Mouse (Mus musculus): ENCODE data around the gene Rnf4.

Gene Rnf4

DNA sequence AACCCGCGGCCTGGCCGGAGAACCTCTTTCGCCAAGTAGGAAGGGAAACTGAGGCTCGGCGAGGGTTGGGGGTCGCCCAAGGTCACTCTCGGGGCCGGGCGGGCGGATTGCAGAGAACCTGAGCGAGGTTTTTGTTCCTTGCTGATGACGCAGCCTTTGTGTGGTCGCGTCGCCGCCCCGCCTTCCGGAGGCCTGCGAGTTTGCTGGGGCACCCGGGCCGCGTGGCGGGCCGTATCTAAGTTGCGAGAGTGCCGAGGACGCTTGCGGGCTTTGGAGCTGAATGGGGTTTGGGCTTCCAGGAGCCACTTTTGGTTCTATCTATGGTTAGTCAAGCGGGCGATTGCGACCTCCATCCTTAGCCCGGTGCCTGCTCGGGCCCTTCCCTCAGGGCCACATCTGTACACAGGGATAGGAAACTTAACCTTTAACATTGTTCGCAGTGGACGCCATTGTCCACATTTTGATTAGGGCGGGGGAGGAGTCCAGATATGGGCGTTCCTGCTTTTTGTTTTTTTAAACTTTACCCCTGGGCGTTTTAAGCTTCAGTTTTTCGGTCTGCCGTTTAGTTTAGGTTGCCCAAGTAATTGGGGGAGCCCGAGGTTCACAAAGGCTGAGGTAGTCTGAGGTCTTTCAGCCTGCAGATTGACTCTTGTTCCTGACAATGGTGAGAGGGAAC, 824 bp downstream of the Rnf4 start:
- peak; percentile 6 to 26 for DNase-seq (ENCODE audit: low spot score in 2 of 2)

DNA sequence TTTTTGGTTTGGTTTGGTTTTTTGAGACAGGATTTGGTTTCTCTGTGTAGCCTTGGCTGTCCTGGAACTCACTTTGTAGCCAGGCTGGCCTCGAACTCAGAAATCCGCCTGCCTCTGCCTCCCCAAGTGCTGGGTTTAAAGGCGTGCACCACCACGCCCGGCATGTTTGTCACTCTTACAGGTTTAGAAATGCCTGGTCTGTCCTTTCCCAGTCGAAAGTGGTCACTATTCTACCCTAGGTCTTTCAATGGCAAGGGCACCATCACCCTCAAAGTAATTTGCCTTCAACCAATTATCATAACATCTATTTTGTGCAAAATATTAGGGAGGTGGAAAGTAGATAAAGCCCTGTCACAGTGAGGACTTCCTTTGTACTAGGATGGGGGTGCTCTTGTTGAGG, 4.2 kb downstream of the Rnf4 start:
- no peak for DNase-seq (ENCODE audit: low spot score in 2 of 2)

DNA sequence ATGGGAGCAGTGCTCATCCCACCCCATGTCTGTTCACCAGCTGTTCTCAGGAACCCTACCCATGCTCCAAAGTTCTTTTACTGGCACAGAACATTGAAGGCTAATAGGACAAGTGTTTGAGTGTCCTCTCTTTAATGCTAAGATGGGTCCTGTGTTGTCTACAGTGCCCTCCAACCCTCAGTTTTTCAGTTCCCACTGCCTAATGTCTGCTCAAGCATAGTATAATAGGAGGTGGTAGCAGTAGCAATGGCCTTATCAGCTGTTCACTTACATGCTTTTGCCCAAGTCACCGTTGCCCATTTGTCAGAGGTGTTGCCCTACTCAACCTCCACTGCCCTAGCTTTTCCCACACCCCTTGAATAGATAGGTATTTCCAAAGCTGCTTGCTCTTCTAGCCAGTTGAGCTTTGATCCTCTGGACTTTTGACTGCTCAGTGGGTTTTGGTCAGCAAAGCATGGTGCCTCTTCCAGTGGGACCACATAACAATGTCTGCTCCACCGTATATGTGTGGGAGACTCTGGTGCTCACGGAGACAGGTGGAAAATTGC, 16.1 kb downstream of the Rnf4 start:
- DNase-seq (ENCODE audit: low spot score in 2 of 2), result no peak

DNA sequence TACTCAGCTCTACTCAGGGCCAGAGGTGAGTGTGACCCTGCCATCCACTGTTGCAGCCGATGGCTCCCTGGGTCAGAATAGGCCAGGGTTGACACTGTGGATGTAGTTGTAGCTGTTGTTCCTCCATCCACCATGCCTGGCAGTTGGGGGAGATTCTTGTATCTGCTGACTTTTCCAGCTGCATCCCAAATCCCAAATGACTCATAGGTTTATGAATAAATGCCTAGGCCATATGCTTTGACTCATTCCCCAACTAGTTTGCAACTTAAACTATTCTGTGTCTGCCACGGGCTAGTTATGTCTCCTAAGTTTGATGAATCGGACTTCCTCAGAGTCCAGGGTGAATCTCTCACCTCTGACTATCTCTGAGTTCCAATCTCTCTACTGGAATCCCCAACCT, 24.2 kb downstream of the Rnf4 start:
- DNase-seq (ENCODE audit: low spot score in 2 of 2), result no peak

DNA sequence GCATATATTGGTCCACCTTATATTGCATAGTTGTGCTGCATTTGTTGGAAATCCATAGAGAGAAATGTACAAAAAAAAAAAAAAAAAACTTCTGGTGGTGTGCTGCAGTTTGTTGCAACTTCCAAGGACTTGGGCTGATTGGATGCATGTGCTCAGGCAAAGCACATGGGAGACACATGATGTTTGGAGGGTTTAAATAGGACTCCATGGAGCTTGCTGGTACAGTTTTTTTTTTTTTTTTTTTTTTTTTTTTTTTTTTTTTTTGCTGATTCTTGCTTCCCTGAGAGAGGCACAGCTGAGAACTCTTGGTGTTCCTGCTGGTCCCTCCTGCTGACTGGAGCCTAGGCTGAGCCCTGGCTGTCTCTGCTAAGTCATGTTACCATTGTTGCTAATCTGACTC, 27.0 kb downstream of the Rnf4 start:
- no peak for DNase-seq (ENCODE audit: low spot score in 2 of 2)

DNA sequence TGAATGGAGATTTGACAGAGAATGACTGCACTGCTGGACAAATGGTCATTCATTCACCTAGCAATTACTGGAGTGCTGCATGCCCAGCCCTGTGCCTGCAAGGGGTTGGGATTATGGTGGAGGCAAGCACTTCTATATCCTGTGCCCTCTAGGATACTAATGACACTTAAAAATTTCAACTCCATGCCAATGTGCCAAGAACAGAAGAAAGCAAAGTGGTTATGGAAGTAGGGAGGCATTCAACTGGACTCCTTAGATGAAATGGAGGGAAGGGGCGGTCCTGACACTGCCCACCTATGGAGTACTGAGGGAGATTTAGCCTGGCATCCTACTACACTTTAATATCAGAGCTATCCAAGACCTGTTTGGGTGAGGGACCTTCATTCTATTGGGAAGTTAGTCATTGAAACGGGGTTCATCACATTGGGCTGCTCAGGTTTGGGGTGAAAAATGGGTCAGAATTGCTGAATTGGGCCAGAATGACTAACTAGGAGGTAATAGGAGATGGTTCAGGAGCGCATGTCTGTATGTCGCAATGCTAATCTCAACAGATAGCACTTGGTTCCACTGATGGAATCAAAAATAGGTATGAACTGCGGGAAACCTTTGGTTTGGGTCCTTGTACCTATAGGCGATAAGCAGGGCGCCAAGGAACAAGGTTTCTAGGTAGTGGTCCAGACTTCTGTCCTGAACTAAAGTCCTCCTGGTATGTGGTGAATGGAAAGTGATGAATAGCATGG, 32.6 kb downstream of the Rnf4 start:
- peak in 1 of 2 experiments; percentile 3 for DNase-seq (ENCODE audit: low spot score in 2 of 2)

DNA sequence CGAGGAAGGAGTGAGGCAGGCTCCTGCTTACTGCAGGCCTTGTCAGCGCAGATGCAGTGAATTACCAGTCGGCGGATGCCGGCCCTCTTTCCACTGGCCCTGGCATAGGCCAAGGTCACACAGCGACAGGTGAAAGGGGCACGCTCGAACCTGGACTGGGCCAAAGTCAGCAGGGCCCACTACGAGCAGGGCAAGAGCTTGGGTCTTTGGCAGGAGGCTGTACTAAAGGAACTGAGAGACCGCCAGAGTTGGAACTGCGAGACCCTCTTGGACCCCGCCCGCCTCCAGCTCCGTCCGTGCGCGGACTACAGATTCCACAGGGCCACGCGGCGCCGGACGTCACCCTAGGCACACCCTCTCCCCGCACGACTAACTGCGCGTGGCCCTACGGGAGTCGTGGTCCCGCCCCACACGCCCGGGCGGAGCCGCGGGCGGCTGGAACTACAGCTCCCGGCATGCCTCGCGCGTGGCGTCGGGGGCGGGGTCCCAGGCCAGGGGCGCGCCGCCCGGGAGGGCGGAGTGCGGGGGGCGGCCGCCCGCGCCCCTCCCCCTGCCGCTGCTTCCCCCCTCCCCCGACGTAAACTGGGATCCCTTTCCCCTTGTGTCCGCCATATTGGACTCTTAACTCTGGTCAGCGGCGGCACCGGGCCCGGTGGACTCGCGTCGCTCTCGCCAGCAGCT, 33.4 kb downstream of the Rnf4 start, which contains the start of gene Fam193a:
Gene Fam193a, plus strand, starts transcription at position 593 of the 681 bp plus-strand sequence.
- peak; percentile 96 to 97 for DNase-seq (ENCODE audit: low spot score in 2 of 2)

DNA sequence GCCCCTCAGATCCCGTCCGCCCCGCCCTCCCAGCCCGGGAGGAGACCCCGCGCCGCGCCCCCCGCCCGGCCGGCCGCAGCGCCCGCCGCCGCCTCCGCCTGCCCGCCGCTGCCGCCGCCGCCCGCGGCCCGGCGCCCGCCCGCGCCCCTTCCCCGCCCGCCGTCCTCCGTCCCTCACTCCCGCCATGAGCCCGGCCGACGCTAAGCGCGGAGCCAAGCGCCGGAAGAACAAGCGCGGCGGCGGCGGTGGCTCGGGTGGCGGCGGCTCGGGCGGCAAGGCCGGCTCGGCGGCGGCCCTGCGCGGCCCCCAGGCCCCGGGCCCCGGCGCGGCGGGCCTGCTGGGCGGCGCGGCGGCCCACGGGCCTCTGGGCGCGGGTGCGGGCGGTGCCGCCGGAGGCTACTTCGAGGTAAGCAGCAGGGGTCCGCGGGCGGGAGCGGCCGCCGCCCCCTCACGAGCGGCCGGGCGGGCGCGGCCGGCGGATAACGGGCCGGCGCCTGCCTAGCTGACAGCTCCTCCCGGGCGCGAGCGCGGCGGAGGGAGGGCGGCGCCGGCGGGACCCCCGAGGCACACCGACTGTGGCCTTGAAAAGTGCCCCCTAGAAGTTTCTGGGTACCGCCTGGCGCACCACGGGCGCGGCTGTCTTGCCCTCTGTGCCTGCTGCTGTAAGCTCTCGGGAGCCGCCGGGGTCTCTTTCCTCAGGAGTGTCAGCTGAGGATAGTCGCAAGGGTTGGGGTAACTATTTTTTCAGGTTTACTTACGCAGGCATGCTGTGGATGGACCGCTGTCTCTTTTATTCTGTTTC, 34.1 kb downstream of the Rnf4 start:
- peak; percentile 10 to 16 for DNase-seq (ENCODE audit: low spot score in 2 of 2)

DNA sequence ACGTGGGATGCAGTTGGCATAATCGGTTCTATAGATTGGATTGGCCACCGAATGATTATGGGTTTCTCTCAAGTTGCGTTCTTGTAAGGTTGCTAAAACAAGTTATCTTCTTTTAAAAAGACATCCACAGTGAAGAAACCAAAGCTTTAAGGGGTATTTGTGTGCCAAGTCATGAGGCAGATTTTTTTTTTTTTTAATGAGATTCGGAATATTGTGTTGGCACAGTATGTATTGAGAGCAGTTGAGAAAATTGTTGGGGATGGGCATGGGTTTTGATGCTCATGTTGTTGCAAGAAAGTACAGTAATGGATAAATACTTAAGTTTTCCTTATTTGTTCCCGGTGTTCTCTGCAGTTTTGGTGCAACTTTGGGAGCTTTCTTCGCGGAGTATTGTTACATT, 34.8 kb downstream of the Rnf4 start:
- DNase-seq (ENCODE audit: low spot score in 2 of 2), result no peak

DNA sequence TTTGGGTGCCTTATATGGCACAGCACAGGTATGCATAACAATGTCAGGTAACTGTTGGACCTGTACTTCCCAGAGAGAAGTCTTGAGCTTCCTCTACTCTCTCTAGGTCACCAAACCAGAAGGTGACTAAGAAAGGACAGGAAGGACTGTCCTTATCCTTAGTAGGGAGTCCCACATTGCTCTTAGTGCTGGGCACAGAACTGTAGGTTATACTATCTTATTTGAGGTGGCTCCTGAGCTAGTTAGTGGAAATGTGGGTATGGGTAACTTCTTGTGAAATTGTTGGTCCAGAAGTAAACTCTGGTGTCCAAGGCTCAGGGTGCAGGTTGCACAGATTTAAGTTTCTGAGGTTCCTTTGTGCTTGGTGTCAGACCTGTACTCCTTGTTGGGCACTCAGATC, 36.1 kb downstream of the Rnf4 start:
- DNase-seq (ENCODE audit: low spot score in 2 of 2), result no peak

DNA sequence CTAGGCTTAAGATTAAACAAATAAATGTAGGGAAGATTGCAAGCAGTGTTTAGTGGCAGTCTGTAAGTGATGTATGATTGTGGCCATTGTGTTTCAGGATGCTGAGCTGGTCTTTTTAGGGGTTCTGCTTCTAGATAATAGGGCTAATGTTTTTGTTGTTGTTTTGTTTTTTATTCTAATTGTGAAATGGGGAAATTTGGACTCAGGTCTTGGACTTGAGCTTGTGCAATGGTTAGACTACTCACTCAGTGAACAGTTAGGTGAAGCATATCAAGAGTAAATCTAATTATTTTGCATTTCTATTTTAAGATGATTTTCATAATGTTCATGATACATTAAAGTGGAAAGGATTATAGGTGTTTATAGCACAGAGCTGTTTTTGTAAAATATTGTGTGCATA, 36.5 kb downstream of the Rnf4 start:
- no peak for DNase-seq (ENCODE audit: low spot score in 2 of 2)

DNA sequence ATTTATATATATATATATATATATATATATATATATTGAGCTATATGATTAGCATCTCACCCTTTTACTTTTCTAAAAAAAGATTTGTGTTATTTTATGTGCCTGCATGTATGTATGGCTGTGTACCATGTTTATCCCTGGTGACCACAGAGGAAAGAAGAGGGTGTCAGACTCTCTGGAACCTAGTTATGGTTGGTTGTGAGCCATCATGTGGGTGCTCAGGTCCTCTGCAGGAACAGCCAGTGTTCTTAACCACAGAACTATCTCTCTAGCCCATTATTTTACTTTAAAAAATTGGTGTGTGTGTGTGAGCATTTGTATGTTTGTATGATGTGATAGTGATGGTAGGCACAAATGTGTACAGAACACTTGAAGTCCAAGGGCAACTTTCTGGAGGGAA, 42.7 kb downstream of the Rnf4 start:
- DNase-seq (ENCODE audit: low spot score in 2 of 2), result no peak

DNA sequence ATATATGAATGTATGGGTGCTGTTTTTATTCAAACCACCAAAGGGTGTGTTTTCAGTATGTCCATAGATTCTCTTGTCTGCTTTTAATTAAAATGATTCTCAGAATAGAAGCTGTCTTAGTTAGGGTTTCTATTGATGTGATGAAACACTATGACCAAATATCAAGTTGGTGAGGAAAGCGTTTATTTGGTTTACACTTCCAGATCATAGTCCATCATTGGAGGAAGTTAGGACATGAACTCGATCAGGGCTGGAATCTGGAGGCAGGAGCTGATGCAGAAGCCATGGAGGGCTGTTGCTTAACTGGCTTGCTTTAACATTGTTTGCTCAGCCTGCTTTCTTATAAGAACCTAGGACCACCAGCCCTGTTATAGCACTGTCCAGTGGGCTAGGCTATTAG, 45.6 kb downstream of the Rnf4 start:
- DNase-seq (ENCODE audit: low spot score in 2 of 2), result no peak

DNA sequence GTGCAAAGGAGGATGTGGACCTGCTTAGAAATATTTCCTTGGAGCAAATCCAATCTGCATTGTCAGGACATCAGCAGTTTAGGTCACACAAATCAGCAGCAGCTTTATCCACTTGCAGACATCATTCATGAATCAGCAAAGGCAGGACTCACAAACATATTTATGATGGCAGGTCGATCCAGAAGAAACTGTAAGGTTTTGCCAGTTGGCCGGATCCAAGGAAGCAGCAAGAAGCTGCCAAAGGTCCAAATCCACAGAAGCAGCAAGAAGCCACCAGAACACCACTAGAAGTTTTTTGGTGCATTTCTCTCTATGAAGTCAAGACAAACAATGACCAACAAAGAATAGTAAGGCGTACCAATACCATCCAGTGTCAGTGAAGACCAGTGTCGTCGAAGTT, 49.5 kb downstream of the Rnf4 start:
- no peak for DNase-seq (ENCODE audit: low spot score in 2 of 2)

DNA sequence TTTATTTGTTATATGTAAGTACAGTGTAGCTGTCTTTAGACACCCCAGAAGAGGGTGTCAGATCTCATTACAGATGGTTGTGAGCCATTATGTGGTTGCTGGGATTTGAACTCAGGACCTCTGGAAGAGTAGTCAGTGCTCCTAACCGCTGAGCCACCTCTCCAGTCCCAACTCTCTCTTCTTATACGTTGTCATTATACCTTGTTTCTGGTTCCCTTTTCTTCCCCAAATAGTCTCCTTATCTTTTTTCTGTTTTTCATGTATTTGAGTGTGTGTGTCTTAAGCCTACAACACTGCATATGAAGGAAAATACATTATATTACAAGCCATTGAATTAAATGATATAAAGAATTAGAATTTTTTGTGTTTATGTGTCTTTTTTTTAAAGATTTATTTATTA, 50.7 kb downstream of the Rnf4 start:
- DNase-seq (ENCODE audit: low spot score in 2 of 2), result no peak

DNA sequence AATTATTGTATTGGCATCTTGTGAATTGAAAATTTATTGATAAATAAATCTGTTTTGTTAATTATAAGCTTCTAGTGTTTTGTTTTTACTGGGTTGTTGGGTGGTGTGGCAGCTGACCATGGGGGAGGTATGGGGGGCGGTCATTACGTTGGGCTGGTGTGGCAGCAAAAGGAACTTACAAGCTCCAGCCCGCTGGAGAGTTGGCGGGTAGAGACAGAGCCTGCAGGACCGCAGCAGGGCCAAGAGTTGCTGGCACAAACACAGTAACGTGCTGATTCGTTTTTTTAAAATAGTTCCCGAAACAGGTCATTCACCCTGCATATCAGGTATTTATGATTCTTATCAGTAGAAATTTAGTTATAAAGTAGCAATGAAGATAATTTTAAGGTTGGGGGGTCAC, 57.2 kb downstream of the Rnf4 start:
- no peak for DNase-seq (ENCODE audit: low spot score in 2 of 2)

DNA sequence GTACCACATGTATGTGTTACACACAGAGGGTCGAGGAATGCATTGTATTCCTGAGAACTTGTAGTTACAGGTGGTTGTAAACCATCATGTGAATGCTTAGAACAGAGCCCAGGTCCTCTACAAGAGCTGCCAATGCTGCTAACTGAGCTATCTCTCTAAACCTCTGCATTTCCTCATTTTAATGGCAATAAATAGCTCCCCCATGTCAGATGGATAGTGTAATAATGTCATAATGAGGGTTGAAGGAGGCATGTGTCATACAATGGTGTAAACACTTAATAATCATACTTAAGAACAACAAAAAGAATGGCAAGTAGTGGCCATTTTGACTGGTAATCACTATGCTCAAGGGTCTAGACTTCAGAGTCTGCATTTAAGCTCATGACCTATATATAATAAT, 59.3 kb downstream of the Rnf4 start:
- no peak for DNase-seq (ENCODE audit: low spot score in 2 of 2)

DNA sequence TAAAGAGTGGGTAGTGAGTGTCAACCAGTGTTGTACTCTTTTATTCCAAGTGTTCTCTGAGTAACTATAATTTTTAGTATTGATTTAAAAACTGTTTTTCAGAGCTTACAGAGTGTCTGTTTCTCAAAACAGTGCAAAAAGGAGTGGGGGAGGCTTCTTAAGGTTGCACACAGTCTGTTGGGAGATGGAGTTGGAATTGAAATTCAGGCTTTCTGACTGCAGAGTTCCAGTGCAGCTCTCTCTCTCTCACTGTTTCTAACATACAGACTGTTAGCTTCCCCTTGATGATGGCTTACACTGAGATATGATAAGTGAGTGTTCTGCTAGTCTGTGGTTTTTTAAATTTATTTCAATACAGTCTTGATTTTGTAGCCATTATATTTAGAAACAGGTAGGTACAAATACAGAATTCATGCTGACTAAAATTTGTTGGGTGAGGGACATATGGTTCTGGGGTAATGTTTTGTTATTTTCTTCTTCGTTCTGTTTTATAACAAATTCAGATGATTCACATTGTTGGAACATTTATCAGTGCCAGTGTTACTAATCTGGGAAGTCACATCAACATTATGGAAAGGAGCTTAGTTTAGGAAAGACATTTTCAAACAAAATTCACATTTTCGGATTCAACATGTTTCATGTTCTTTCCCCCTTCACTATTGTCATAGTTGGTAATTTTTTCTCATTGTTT, 59.9 kb downstream of the Rnf4 start:
- no peak for DNase-seq (ENCODE audit: low spot score in 2 of 2)

DNA sequence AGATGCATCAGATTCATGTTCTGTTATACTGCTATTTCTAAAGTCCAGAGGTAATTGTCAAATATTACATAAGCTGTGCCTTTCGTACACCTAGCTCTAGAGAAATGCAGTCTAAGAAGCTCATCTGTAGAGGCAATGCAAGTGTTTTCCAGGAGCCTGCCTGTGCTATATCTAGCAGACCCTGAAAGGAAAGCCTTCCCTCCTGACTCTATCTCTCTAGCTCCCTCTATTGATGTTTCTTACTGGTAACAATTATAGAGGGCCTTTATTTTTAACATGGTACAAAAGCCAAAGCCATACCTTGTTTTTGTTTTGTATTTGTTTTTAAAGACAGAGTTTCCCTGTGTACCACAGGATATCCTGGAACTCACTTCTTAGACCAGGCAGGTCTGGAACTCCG, 61.8 kb downstream of the Rnf4 start:
- no peak for DNase-seq (ENCODE audit: low spot score in 2 of 2)

DNA sequence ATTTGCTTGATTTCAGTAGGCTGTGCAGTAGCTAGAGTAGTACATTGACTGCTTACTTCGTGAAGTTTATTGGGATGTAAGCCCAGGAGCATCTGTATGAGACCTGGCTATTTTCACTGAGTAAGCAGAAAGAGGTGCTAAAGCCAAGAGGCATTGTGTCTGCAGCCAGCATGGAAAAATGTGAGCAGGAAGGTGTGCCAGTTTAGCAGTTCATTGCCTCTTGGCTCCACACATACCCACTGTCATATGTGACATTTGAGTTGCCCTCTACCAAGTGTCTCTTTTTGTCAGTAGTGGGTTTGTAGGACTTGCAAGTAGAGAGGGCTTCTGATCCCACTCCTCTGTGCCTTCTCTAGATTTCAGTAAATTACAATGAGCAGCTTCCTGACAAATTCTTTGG, 62.2 kb downstream of the Rnf4 start:
- DNase-seq (ENCODE audit: low spot score in 2 of 2), result peak in 1 of 2 experiments; percentile 17

Data from heart, adult 9 months (tissue).